Mouse (Mus musculus): ENCODE measurements around the gene Nlgn2. TPM values are rescaled to one million over a fixed set of nuclear protein-coding genes. Genes with fewer than 3 reads are reported as not detected.
A peak's percentile ranks its signal among the peaks of the same experiment; 100 is the strongest.

Gene Nlgn2
- polyA plus RNA-seq, 1 experiment from 2014 or later = 2.6 TPM

DNA sequence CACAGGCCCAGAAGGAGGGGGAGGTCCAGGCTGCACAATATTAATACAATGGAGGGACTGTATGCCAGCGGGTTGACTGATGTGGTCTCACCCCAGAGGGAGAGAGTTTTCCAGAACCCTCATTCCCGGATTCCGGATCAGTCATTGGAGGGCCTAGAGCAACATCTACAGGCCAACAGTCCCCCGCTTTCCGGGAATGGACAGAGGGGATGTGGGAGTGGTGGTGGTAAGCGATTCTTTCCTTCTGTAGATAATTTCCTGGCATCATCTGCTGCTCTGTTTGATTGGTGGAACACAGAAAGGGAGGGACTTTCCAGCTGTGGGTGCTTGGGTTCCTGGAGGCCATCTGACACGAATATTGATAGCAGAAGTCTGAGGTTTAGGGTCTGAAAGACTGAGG lies 38.6 kb upstream of the Nlgn2 start:
- Histone ChIP-seq H3K4me2 (ENCODE audit: low read length) (peak overlapping the region; percentile 53), H3K4me1 (ENCODE audit: control insufficient read depth in 2 of 2, insufficient read depth in 2 of 2, low read length in 2 of 2) (peaks cover 12 to 27% of the 10 kb centered on the region in 2 experiments), H3K27ac (replicated peaks in 1 of 2; ENCODE audit: control insufficient read depth in 1 of 2, insufficient read depth in 1 of 2, low read depth in 2 of 2, low read length in 2 of 2) (peak overlapping the region; percentile 62 to 73), H3K4me3 (ENCODE audit: control insufficient read depth in 1 of 2, insufficient read depth in 1 of 2, low read depth in 1 of 2, low read length in 2 of 2) (no peak overlapping the region), H3K9me3 (ENCODE audit: control insufficient read depth, low read length) (no peaks in the 10 kb centered on the region), H3K9ac (ENCODE audit: low read length) (0 out of 2 replicates have a peak overlapping the region, but pooled peaks have one; percentile 4), H3K27me3 (ENCODE audit: control insufficient read depth, insufficient read depth, low read length) (no peaks in the 10 kb centered on the region), H3K36me3 (ENCODE audit: control insufficient read depth, insufficient read depth, low read length) (no peaks in the 10 kb centered on the region)
- peak; percentile 18; the same call in 1 of the 2 replicates for ATAC-seq (ENCODE audit: insufficient number of reproducible peaks, insufficient read depth, low FRiP score, low read depth)
- 44% methylated on average over 7 of the region's 7 CpGs for WGBS

DNA sequence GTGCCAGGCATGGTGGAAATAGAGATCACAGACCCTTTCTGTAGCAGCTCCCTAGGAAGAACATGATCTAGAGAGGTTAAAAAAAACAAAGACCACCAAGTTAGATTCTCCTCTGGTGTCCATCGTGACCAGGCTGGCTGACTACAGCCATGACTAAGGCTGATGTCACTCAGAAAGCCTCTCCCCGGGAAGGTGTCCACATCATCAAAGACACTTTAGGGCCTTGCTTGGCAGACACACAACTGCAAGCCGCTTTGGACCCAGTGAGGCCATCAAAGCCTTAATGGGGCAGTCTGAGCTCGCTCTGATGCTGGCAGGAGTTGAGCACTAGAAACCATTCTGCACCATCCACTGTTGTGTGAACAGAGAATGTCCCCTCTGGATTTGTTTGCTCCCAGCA lies 34.9 kb upstream of the Nlgn2 start:
- no peak for ATAC-seq (ENCODE audit: insufficient number of reproducible peaks, insufficient read depth, low FRiP score, low read depth)
- no peak overlapping the region for H3K27ac ChIP-seq (replicated peaks in 1 of 2; ENCODE audit: control insufficient read depth in 1 of 2, insufficient read depth in 1 of 2, low read depth in 2 of 2, low read length in 2 of 2)
- H3K36me3 ChIP-seq (ENCODE audit: control insufficient read depth, insufficient read depth, low read length) = no peaks in the 10 kb centered on the region
- H3K9ac ChIP-seq (ENCODE audit: low read length) = no peak overlapping the region
- WGBS = 79% methylated on average over 4 of the region's 4 CpGs
- H3K4me2 ChIP-seq (ENCODE audit: low read length) = no peak overlapping the region
- no peaks in the 10 kb centered on the region for H3K27me3 ChIP-seq (ENCODE audit: control insufficient read depth, insufficient read depth, low read length)
- no peak overlapping the region for H3K4me3 ChIP-seq (ENCODE audit: control insufficient read depth in 1 of 2, insufficient read depth in 1 of 2, low read depth in 1 of 2, low read length in 2 of 2)
- H3K9me3 ChIP-seq (ENCODE audit: control insufficient read depth, low read length) = no peaks in the 10 kb centered on the region
- H3K4me1 ChIP-seq (ENCODE audit: control insufficient read depth in 2 of 2, insufficient read depth in 2 of 2, low read length in 2 of 2) = peaks cover 3 to 9% of the 10 kb centered on the region in 2 experiments; a peak in 3 of 4 replicates

DNA sequence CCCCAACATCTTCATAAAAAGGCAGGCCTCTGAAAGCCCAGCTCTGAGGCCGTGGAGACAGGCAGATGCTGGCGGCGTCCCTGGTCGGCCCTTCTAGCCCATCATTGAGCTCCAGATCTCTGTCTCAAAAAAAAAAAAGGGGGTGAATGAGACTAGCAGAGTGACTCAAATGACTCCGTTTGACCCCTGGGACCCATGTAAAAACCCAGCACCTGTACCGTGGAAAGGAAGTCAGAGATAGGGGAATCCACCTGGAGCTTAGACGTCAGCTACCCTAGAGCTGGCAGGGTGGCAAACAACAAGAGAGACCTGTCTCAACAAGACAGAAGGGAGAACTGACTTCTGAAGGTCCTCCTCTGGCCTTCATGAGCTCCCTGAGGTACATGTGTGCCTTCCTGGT lies 34.2 kb upstream of the Nlgn2 start:
- Histone ChIP-seq H3K4me3 (ENCODE audit: control insufficient read depth in 1 of 2, insufficient read depth in 1 of 2, low read depth in 1 of 2, low read length in 2 of 2) (no peak overlapping the region), H3K4me2 (ENCODE audit: low read length) (no peak overlapping the region), H3K36me3 (ENCODE audit: control insufficient read depth, insufficient read depth, low read length) (no peaks in the 10 kb centered on the region), H3K9ac (ENCODE audit: low read length) (no peak overlapping the region), H3K27ac (replicated peaks in 1 of 2; ENCODE audit: control insufficient read depth in 1 of 2, insufficient read depth in 1 of 2, low read depth in 2 of 2, low read length in 2 of 2) (no peak overlapping the region), H3K9me3 (ENCODE audit: control insufficient read depth, low read length) (no peaks in the 10 kb centered on the region), H3K27me3 (ENCODE audit: control insufficient read depth, insufficient read depth, low read length) (no peaks in the 10 kb centered on the region), H3K4me1 (ENCODE audit: control insufficient read depth in 2 of 2, insufficient read depth in 2 of 2, low read length in 2 of 2) (peaks cover 3 to 5% of the 10 kb centered on the region in 2 experiments; a peak in 3 of 4 replicates)
- 76% methylated on average over 7 of the region's 7 CpGs for WGBS
- ATAC-seq (ENCODE audit: insufficient number of reproducible peaks, insufficient read depth, low FRiP score, low read depth) = no peak

DNA sequence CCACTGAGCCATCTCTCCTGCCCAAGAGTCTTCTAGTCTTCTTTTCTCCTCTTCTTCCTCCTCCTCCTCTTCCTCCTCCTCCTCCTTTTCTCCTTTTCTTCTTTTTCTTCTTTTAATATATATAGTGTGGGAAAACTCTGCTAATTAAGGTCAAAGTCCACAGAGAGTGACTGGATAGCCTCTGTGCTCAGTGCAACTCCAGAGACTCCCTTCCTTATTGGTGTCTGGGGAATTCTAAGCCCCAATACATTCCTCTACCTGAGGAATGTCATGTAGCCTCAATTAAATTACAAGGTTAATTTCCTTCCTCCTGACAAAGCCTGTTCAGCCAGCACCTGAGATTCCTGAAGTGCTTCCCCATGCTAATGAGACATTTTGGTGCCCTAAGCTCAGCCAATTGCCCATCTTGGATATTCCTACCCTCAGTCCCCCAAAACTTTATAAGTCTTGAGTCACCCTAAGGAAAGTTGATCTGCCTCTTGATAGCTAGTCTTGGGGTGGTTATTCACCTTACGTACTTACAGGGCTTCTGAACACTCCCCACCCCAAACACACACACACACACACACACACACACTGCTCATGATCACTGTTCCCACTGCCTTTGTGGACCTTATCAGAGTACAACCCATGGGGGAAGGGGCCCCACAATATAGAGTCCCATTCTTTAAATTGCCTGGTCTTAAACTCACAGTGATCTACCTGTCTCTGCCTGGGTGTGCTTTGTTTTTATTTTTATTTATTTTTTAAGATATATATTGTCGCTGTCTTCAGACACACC lies 32.9 kb upstream of the Nlgn2 start:
- no peak for ATAC-seq (ENCODE audit: insufficient number of reproducible peaks, insufficient read depth, low FRiP score, low read depth)
- WGBS = 92% methylated on average over 2 of the region's 2 CpGs

DNA sequence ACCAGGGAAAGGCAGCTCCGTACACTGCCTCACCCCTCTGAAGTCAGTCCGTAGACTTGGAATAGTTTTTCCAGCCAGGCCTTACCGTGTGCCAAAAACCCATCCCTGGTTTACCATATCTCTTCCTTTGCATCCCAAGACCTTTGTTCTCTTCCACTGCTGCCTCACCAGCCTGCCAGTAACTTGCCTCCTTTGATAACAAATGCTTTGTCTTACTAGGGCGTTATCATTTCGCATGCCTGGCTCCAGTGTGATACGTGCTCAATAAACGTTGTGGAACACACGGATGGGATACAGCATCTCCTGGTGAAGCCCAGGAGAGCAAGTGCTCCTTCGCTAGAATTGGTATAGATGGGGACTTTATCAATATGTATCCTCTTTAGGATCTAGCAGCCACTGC lies 29.8 kb upstream of the Nlgn2 start:
- WGBS = 36% methylated on average over 9 of the region's 9 CpGs
- H3K9me3 ChIP-seq (ENCODE audit: control insufficient read depth, low read length) = no peaks in the 10 kb centered on the region
- H3K4me1 ChIP-seq (ENCODE audit: control insufficient read depth in 2 of 2, insufficient read depth in 2 of 2, low read length in 2 of 2) = peaks cover 2 to 5% of the 10 kb centered on the region in 2 experiments; a peak in 3 of 4 replicates
- H3K27me3 ChIP-seq (ENCODE audit: control insufficient read depth, insufficient read depth, low read length) = no peaks in the 10 kb centered on the region
- no peak for ATAC-seq (ENCODE audit: insufficient number of reproducible peaks, insufficient read depth, low FRiP score, low read depth)
- no peak overlapping the region for H3K27ac ChIP-seq (replicated peaks in 1 of 2; ENCODE audit: control insufficient read depth in 1 of 2, insufficient read depth in 1 of 2, low read depth in 2 of 2, low read length in 2 of 2)
- H3K9ac ChIP-seq (ENCODE audit: low read length) = no peak overlapping the region
- no peaks in the 10 kb centered on the region for H3K36me3 ChIP-seq (ENCODE audit: control insufficient read depth, insufficient read depth, low read length)
- no peak overlapping the region for H3K4me2 ChIP-seq (ENCODE audit: low read length)
- H3K4me3 ChIP-seq (ENCODE audit: control insufficient read depth in 1 of 2, insufficient read depth in 1 of 2, low read depth in 1 of 2, low read length in 2 of 2) = no peak overlapping the region

More for the DNA sequence above, 32.9 kb upstream of the Nlgn2 start:
- Histone ChIP-seq H3K4me1 (ENCODE audit: control insufficient read depth in 2 of 2, insufficient read depth in 2 of 2, low read length in 2 of 2) (peaks cover 0 to 2% of the 10 kb centered on the region in 2 experiments; a peak in 1 of 4 replicates), H3K9ac (ENCODE audit: low read length) (no peak overlapping the region), H3K4me2 (ENCODE audit: low read length) (no peak overlapping the region), H3K27ac (replicated peaks in 1 of 2; ENCODE audit: control insufficient read depth in 1 of 2, insufficient read depth in 1 of 2, low read depth in 2 of 2, low read length in 2 of 2) (no peak overlapping the region), H3K9me3 (ENCODE audit: control insufficient read depth, low read length) (no peaks in the 10 kb centered on the region), H3K36me3 (ENCODE audit: control insufficient read depth, insufficient read depth, low read length) (no peaks in the 10 kb centered on the region), H3K27me3 (ENCODE audit: control insufficient read depth, insufficient read depth, low read length) (no peaks in the 10 kb centered on the region), H3K4me3 (ENCODE audit: control insufficient read depth in 1 of 2, insufficient read depth in 1 of 2, low read depth in 1 of 2, low read length in 2 of 2) (no peak overlapping the region)

DNA sequence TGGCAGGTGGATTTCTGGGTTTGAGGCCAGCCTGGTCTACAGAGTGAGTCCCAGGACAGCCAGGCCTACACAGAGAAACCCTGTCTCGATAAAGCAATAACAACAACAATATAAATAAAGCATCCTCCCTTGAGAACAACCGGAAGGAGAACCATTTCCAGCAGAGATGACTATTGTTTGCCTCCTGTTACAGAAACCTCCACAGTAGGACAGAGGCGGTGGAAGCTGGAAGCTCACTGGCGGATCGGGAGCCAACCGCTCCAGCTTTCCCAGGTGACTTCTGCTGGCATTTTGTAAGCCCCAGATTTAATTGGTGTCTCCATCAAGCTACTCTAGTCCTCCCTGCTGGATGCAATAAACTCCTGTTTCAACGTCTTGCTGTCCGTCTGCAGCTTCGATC lies 28.0 kb upstream of the Nlgn2 start:
- no peak overlapping the region for H3K27ac ChIP-seq (replicated peaks in 1 of 2; ENCODE audit: control insufficient read depth in 1 of 2, insufficient read depth in 1 of 2, low read depth in 2 of 2, low read length in 2 of 2)
- no peaks in the 10 kb centered on the region for H3K9me3 ChIP-seq (ENCODE audit: control insufficient read depth, low read length)
- H3K9ac ChIP-seq (ENCODE audit: low read length) = no peak overlapping the region
- no peak overlapping the region for H3K4me2 ChIP-seq (ENCODE audit: low read length)
- no peaks in the 10 kb centered on the region for H3K27me3 ChIP-seq (ENCODE audit: control insufficient read depth, insufficient read depth, low read length)
- WGBS = 86% methylated on average over 9 of the region's 9 CpGs
- H3K4me3 ChIP-seq (ENCODE audit: control insufficient read depth in 1 of 2, insufficient read depth in 1 of 2, low read depth in 1 of 2, low read length in 2 of 2) = no peak overlapping the region
- H3K36me3 ChIP-seq (ENCODE audit: control insufficient read depth, insufficient read depth, low read length) = no peaks in the 10 kb centered on the region
- H3K4me1 ChIP-seq (ENCODE audit: control insufficient read depth in 2 of 2, insufficient read depth in 2 of 2, low read length in 2 of 2) = peaks cover 2 to 5% of the 10 kb centered on the region in 2 experiments; a peak in 3 of 4 replicates
- no peak for ATAC-seq (ENCODE audit: insufficient number of reproducible peaks, insufficient read depth, low FRiP score, low read depth)

DNA sequence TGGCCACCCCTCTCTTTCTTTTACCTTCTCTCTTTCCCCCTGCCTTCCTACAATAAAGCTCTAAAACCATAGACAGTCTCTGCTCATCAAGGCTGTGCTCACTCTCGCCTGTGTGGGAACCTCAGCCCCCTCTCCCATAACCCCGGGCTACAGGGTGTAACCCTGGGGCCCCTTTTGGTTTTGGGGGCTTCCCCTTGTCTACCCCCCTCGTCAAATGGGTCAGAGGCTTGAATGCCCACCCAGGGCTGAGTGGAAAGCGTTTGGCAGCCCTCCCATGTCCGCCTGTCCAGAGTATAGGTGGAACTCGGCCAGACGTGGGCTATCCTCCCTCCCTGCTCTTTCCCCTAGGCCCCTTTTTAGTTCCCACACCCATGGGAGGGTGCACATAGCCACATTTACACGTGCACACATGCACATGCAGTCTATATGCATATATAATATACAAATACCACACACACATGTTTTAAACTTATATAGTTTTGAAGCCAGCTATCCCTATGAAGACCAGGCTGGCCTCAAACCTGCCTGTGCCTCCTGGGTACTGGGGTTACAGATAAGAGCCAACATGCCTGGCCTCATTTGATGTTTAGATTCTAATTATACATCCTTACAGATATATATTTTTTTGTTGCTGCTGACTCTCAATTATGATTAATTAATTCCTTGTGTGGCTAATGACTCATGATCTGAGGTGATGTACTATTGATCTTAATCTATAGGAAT lies 26.7 kb upstream of the Nlgn2 start:
- Histone ChIP-seq H3K4me2 (ENCODE audit: low read length) (no peak overlapping the region), H3K27ac (replicated peaks in 1 of 2; ENCODE audit: control insufficient read depth in 1 of 2, insufficient read depth in 1 of 2, low read depth in 2 of 2, low read length in 2 of 2) (peak overlapping the region in 1 of 2 experiments; percentile 53; a peak in 1 of 4 replicates)
- 46% methylated on average over 8 of the region's 8 CpGs for WGBS

More for the DNA sequence above, 26.7 kb upstream of the Nlgn2 start:
- peaks cover 2 to 5% of the 10 kb centered on the region in 2 experiments; a peak in 3 of 4 replicates for H3K4me1 ChIP-seq (ENCODE audit: control insufficient read depth in 2 of 2, insufficient read depth in 2 of 2, low read length in 2 of 2)
- H3K27me3 ChIP-seq (ENCODE audit: control insufficient read depth, insufficient read depth, low read length) = no peaks in the 10 kb centered on the region
- ATAC-seq (ENCODE audit: insufficient number of reproducible peaks, insufficient read depth, low FRiP score, low read depth) = no peak
- H3K4me3 ChIP-seq (ENCODE audit: control insufficient read depth in 1 of 2, insufficient read depth in 1 of 2, low read depth in 1 of 2, low read length in 2 of 2) = no peak overlapping the region
- H3K36me3 ChIP-seq (ENCODE audit: control insufficient read depth, insufficient read depth, low read length) = no peaks in the 10 kb centered on the region
- H3K9ac ChIP-seq (ENCODE audit: low read length) = no peak overlapping the region
- no peaks in the 10 kb centered on the region for H3K9me3 ChIP-seq (ENCODE audit: control insufficient read depth, low read length)
